Mouse (Mus musculus) heart, postnatal 36 days (tissue): ENCODE measurements around the gene Spg21. TPM values are rescaled to one million over a fixed set of nuclear protein-coding genes. Genes with fewer than 3 reads are reported as not detected.

ENCODE experiments used
- DNase-seq, 2 experiments: peaks; one replicate each; pipeline ENCODE4 v3.0.0; 2021 to 2022
- intact Hi-C: fragments of 180-260 bp; cut with DNase I; formaldehyde crosslinking; loops from one replicate; pipeline ENCODE4 v1.15.1; 2025
- total RNA-seq, 2 experiments: library from RNA; stranded (reverse); gene quantifications; 2 replicates each; pipeline ENCODE4 v1.2.3; 2021

Spg21 gene
- total RNA-seq, 2 experiments from 2014 or later = 11.3 to 16.0 TPM

DNA sequence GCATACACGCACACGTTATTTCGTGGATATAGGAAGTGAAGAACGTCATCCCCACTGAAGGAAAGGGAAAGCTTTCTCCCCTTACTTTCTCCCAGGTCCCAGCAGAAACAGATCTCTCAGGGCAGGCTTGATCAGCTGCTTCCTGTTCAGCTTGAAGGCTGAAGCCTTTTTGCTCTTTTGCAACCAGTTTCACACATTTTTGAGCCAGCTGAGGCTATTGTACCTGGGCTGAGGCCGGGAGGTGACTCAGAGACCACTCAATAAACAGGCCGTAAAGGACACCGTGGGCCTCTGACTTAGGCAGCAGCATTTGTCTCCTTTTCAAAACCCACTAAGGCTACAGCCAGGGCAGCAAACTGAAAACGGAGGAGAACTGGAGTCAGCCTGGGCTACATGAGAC lies 72.2 kb downstream of the Spg21 start:
- intact Hi-C loops = no loop called here
- DNase-seq = no peak

DNA sequence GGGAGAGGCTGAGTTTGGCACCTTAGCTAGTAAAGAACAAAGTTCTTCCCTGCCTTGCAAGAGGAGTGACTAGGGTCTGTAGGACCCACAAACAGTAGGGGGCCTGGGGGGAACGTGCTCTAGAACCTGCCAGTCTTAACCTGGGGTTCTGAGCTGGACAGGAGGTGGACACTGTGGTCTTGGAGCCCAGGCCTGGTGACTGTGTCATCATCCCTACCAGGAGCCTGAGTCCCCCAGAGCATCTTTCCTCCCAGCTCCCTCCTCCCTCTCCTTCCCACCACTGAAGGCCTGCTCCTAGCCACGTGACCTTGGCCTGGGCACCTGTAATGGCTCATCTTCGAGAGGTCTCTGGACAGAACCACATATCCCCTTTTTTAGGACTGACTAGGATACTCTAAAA lies 73.4 kb downstream of the Spg21 start:
- DNase-seq = no peak
- intact Hi-C loops = no loop called here

DNA sequence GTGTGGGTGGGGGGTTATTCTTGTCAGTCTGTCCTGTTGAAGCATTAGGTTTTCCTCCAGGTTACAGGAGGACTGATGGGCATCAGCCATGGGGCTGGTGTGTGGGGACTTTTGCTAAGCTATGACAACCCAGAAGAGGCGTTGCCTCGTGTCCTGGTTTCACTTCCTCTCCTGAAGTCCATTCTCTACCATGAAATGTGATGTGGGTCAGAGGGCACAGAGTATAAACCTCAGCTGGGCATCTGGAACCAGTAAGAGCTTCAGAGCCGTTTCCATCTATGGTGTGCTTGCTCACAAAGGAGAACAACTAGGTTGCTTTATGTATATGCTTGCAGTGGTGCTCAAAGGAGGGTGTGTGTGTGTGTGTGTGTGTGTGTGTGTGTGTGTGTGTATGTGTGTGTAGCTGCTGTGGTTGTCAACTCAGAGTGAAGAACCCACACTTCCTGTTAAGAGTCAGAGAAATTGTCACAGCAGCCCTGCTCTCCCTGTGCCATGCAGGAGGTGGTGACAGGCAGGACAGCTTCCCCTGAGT lies 74.5 kb downstream of the Spg21 start:
- intact Hi-C loops = no loop called here
- DNase-seq = no peak

DNA sequence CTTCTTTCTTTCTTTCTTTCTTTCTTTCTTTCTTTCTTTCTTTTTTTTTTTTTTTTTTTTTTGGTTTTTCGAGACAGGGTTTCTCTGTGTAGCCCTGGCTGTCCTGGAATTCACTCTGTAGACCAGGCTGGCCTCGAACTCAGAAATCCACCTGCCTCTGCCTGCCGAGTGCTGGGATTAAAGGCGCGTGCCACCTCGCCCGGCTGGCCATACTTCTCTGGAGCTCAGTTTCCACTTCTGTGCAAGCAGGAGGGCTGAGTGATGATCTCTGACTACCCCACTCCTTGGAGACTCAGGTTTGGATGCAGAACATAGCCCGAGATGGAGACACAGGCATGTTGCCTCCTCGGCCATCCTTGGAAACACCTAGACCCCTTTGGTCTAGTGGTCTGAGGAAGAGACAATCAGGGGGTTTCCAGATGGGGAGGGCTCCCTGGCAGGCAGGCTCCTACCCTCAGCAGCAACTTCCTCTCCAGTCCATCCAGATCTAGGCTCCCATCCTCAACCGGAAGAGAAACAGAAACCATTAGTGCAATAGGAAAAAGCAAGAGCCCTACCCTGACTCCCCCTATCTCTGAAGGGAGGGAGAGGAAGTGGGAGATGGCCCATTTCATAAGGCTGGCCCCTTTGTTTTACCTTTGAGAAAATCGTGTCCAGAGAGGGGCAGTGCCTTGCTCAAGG lies 75.2 kb downstream of the Spg21 start:
- no peak for DNase-seq
- intact Hi-C loops = no loop called here

DNA sequence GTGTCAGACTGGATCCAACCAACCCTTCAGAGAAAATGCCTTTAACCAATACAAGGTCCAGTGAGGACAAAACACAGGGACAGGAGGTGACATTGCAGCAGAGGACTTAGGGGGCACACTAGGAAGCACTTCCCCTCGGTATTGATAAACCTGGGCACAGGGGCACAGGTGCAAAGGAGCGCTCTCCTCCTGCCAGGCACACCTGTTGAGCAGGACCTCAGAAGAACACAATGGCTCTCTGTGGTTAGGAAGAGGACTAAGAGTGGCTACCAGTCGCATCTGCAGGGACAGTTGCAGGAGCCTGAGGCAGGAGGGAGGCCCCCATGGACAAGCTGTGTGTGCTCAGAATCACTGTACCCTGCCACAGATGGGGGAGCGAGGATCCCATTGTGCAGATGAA lies 75.7 kb downstream of the Spg21 start:
- no peak for DNase-seq
- intact Hi-C loops = no loop called here

Other genes starting within 250 kb of the Spg21 start
- gene Cilp, start 195.8 kb upstream of the Spg21 start, total RNA-seq = 1 to 10 TPM; 3.9 to 5.6 TPM
- gene Clpx, start 166.7 kb upstream of the Spg21 start, total RNA-seq = 100 to 1,000 TPM; 127 to 134 TPM
- 10 to 100 TPM; 13.4 to 14.7 TPM for gene Pdcd7, start 114.8 kb upstream of the Spg21 start, total RNA-seq
- gene Ubap1l, start 99.9 kb upstream of the Spg21 start, total RNA-seq = under 1 TPM in 1 of 2 experiments, not detected in 1; 0.25 TPM
- 1 to 10 TPM; 2.2 to 2.4 TPM for gene Kbtbd13, start 69.3 kb upstream of the Spg21 start, total RNA-seq
- 1 to 10 TPM; 8.4 to 9.2 TPM for gene Rasl12, start 62.4 kb upstream of the Spg21 start, total RNA-seq
- not detected for gene Slc51b, start 38.0 kb upstream of the Spg21 start, total RNA-seq
- 1 to 10 TPM; 7.1 to 7.5 TPM for gene Mtfmt, start 25.2 kb upstream of the Spg21 start, total RNA-seq
- gene Ankdd1a, start 59.2 kb downstream of the Spg21 start, total RNA-seq = not detected
- gene Plekho2, start 119.1 kb downstream of the Spg21 start, total RNA-seq = 10 to 100 TPM; 13.3 to 15.3 TPM
- gene Pif1, start 126.2 kb downstream of the Spg21 start, total RNA-seq = under 1 TPM; 0.30 to 0.61 TPM
- gene Rbpms2, start 168.7 kb downstream of the Spg21 start, total RNA-seq = 10 to 100 TPM; 35.7 to 37.9 TPM
- 100 to 1,000 TPM; 225 to 237 TPM for gene Oaz2, start 207.1 kb downstream of the Spg21 start, total RNA-seq